Mouse (Mus musculus): ENCODE measurements around the gene Rhox3g.
"Not testable (repeated sequence)": the region's sequence is repeated elsewhere in the genome, so short reads cannot be mapped to it uniquely, and the experiment has no call there.

Gene Rhox3g

GRCm38 (mm10) chrX:37628512-37628911 lies at the start of gene Rhox3g:
Rhox3g (minus strand) TSS chrX:37628612.
- not testable (repeated sequence) for DNase-seq (ENCODE audit: low read depth)

GRCm38 (mm10) chrX:37673177-37673576 lies 44.8 kb upstream of the Rhox3g start, which contains the start of gene Rhox2h:
Rhox2h (minus strand) TSS chrX:37673277.
- not testable (repeated sequence) for DNase-seq (ENCODE audit: low read depth)

GRCm38 (mm10) chrX:37668664-37669063 lies 40.3 kb upstream of the Rhox3g start, which contains the start of gene Rhox3h:
Rhox3h (minus strand) TSS chrX:37668764.
- DNase-seq (ENCODE audit: low read depth) = not testable (repeated sequence)

- DNase-seq (ENCODE audit: low read depth) = not testable (repeated sequence)
Observed at GRCm38 (mm10) chrX:37651227-37651626, 22.8 kb upstream of the Rhox3g start, which contains the start of gene Rhox4g. Rhox4g (minus strand) TSS chrX:37651327.

- not testable (repeated sequence) for DNase-seq (ENCODE audit: low read depth)
Observed at GRCm38 (mm10) chrX:37643370-37643769, 15.0 kb upstream of the Rhox3g start, which contains the start of gene Rhox2g. Rhox2g (minus strand) TSS chrX:37643470.

GRCm38 (mm10) chrX:37607604-37608003 lies 20.8 kb downstream of the Rhox3g start, which contains the start of gene Rhox4f:
Rhox4f (minus strand) TSS chrX:37607704.
- not testable (repeated sequence) for DNase-seq (ENCODE audit: low read depth)

GRCm38 (mm10) chrX:37580692-37581091 lies 47.7 kb downstream of the Rhox3g start, which contains the start of gene Rhox3f:
Rhox3f (plus strand) TSS chrX:37580992.
- not testable (repeated sequence) for DNase-seq (ENCODE audit: low read depth)

Data from 416B (cell line).